Comparison of ENCODE assay signal across 19 mouse cellular contexts in genomic region chr7:46616429-46617005, GRCm38 (mm10). TPM values are rescaled to one million over a fixed set of nuclear protein-coding genes. Genes with fewer than 3 reads are reported as not detected.
DNase-seq lines count a peak whose midpoint lies in the region; ATAC-seq and TF ChIP-seq lines count a peak whose summit lies in the region.
"Had no signal": no experiment of that assay in that cellular context is flagged by ENCODE, and none has a peak within 500 bp of the region (broad histone marks: within the 10 kb centered on the region; RNA-seq: fewer than 3 reads in every experiment).

No protein-coding gene starts in this region.

- TF ChIP-seq POLR2A in bone marrow macrophage, adult 2 months (IDR thresholded peaks at IDR 0.05; ENCODE audit: borderline replicate concordance, low read depth, low read length): no peak

- no peak for ATAC-seq in forebrain, embryonic 13.5 days
- ATAC-seq: forebrain, embryonic 16.5 days had no signal

- TF ChIP-seq CTCF in bone marrow macrophage, adult 2 months (IDR thresholded peaks at IDR 0.05; ENCODE audit: low read depth, low read length): no peak

- no peaks in the 10 kb centered on the region for H3K27me3 ChIP-seq in forebrain, embryonic 13.5 days
- H3K27me3 ChIP-seq: embryonic facial prominence, embryonic 12.5 days; heart, embryonic 15.5 days; hindbrain, embryonic 12.5 days; liver, embryonic 12.5 days had no signal

- no peak overlapping the region for H3K9ac ChIP-seq in forebrain, embryonic 13.5 days
- H3K9ac ChIP-seq: embryonic facial prominence, embryonic 12.5 days; heart, embryonic 15.5 days; hindbrain, embryonic 12.5 days; liver, embryonic 12.5 days; lung, embryonic 14.5 days had no signal

- DNase-seq in heart, adult 18-20 months: peak; percentile 15 to 31
- DNase-seq in heart, adult 8-10 months (ENCODE audit: low spot score): no peak
- peak; percentile 14 to 52 for DNase-seq in kidney, adult 8-10 months
- no peak for DNase-seq in kidney, postnatal 10 days
- DNase-seq: cerebellum, postnatal 10 days; left cerebral cortex, postnatal 4 days; lung, embryonic 14.5 days; lung, postnatal 36 days; right cerebral cortex, postnatal 25 days had no signal

- H3K9me3 ChIP-seq in forebrain, embryonic 13.5 days (replicated peaks): no peaks in the 10 kb centered on the region
- H3K9me3 ChIP-seq: embryonic facial prominence, embryonic 12.5 days; heart, embryonic 15.5 days; hindbrain, embryonic 12.5 days; liver, embryonic 12.5 days had no signal

- H3K36me3 ChIP-seq in forebrain, embryonic 13.5 days (ENCODE audit: poor library complexity, severe bottlenecking): peaks cover 43% of the 10 kb centered on the region
- H3K36me3 ChIP-seq: heart, embryonic 15.5 days had no signal

- H3K27ac ChIP-seq in bone marrow macrophage, adult 2 months (ENCODE audit: insufficient read depth, low read depth, low read length): peak overlapping the region; percentile 60; the same call in 1 of the 2 replicates
- H3K27ac ChIP-seq in brown adipose tissue, adult 24 weeks (replicated peaks; ENCODE audit: low read depth, low read length): 0 out of 2 replicates have a peak overlapping the region, but pooled peaks have one; percentile 5
- H3K27ac ChIP-seq in forebrain, embryonic 13.5 days: no peak overlapping the region
- H3K27ac ChIP-seq: embryonic facial prominence, embryonic 12.5 days; hindbrain, embryonic 12.5 days; liver, embryonic 12.5 days had no signal

- no peak overlapping the region for H3K4me3 ChIP-seq in bone marrow macrophage, adult 2 months (ENCODE audit: insufficient read depth, low read length)
- H3K4me3 ChIP-seq in brown adipose tissue, adult 24 weeks (ENCODE audit: insufficient read depth, low read depth, low read length): no peak overlapping the region
- H3K4me3 ChIP-seq in forebrain, embryonic 13.5 days: no peak overlapping the region
- H3K4me3 ChIP-seq: embryonic facial prominence, embryonic 12.5 days; erythroblast, embryonic 14.5 days; heart, embryonic 15.5 days; hindbrain, embryonic 12.5 days; liver, embryonic 12.5 days had no signal

- H3K4me2 ChIP-seq in forebrain, embryonic 13.5 days: no peak overlapping the region
- H3K4me2 ChIP-seq: embryonic facial prominence, embryonic 12.5 days; heart, embryonic 15.5 days; hindbrain, embryonic 12.5 days; liver, embryonic 12.5 days; lung, embryonic 14.5 days; midbrain, embryonic 11.5 days had no signal

- 94% methylated on average over 7 of the region's 7 CpGs for WGBS in forebrain, embryonic 13.5 days

- peaks cover 38% of the 10 kb centered on the region for H3K4me1 ChIP-seq in bone marrow macrophage, adult 2 months (ENCODE audit: control insufficient read depth, insufficient read depth, low read length)
- 0 out of 2 replicates have a peak, but pooled peaks cover 2% of the 10 kb centered on the region for H3K4me1 ChIP-seq in brown adipose tissue, adult 24 weeks (ENCODE audit: control insufficient read depth, insufficient read depth, insufficient read length, low read length)
- H3K4me1 ChIP-seq in forebrain, embryonic 13.5 days: peaks cover 7% of the 10 kb centered on the region; the same call in 1 of the 2 replicates
- H3K4me1 ChIP-seq: embryonic facial prominence, embryonic 12.5 days; hindbrain, embryonic 12.5 days had no signal

RNA-seq across cellular contexts. Expression of gene Sergef, which starts 23.1 kb away (rescaled TPM):
- total RNA-seq in heart, adult 18-20 months (2021): 1 to 10 TPM; 3.8 to 5.9 TPM
- total RNA-seq in heart, adult 8-10 months (2022): 1 to 10 TPM; 3.9 to 6.9 (median 5.0) TPM
- 7.0 and 7.4 TPM in 2 replicates for polyA plus RNA-seq in bone marrow macrophage, adult 2 months (2012; ENCODE audit: insufficient read depth, insufficient read length, missing spikeins)
- polyA plus RNA-seq in brown adipose tissue, adult 24 weeks (2012; ENCODE audit: insufficient read depth, insufficient read length, missing spikeins): 3.5 and 5.0 TPM in 2 replicates
- polyA plus RNA-seq in forebrain, embryonic 13.5 days (2015; fragmentation: Nextera tagmentation; extraction: Ambion mirVana): 25.0 and 26.6 TPM in 2 replicates

RNA-seq across cellular contexts. Expression of gene Tph1, which starts 55.8 kb away (rescaled TPM):
- not detected for total RNA-seq in heart, adult 18-20 months (2021)
- not detected for total RNA-seq in heart, adult 8-10 months (2022)
- not detected in 2 replicates for polyA plus RNA-seq in bone marrow macrophage, adult 2 months (2012; ENCODE audit: insufficient read depth, insufficient read length, missing spikeins)
- not detected in 2 replicates for polyA plus RNA-seq in brown adipose tissue, adult 24 weeks (2012; ENCODE audit: insufficient read depth, insufficient read length, missing spikeins)
- 0.21 and 0.28 TPM in 2 replicates for polyA plus RNA-seq in forebrain, embryonic 13.5 days (2015; fragmentation: Nextera tagmentation; extraction: Ambion mirVana)
- polyA plus RNA-seq: erythroblast, embryonic 14.5 days; liver, embryonic 12.5 days had no signal

Comparison
In these comparisons a context has a peak if more than half of its experiments do, and no peak if none do; other contexts are left out.
1. DNase-seq: peak in heart, adult 18-20 months (2 of 2) and kidney, adult 8-10 months (2 of 2); none in heart, adult 8-10 months (single experiment) and kidney, postnatal 10 days (single experiment).